Mouse (Mus musculus) embryonic facial prominence, embryonic 13.5 days (tissue): Measurements from ENCODE around the gene Selenom. TPM values are rescaled to one million over a fixed set of nuclear protein-coding genes. Genes with fewer than 3 reads are reported as not detected.

ENCODE experiments used
- ATAC-seq: fragments of 200-750 bp; cut with Nextera tagmentation; 2 replicates; pipeline ENCODE4 v1.8.0; 2017; ENCODE audit warnings: low read depth; ENCODE audit not compliant: insufficient number of reproducible peaks, insufficient read depth, low FRiP score, low TSS enrichment
- H3K27ac ChIP-seq: fragments of 300-500 bp; sonication (generic); 2 replicates; pipeline ENCODE4 v1.5.1; 2015; ENCODE audit warnings: moderate library complexity, mild to moderate bottlenecking, inconsistent platforms
- H3K27me3 ChIP-seq: fragments of 300-500 bp; sonication (generic); 2 replicates; pipeline ENCODE4 v1.6.1; 2015; ENCODE audit warnings: mild to moderate bottlenecking, inconsistent platforms
- H3K36me3 ChIP-seq: fragments of 300-500 bp; sonication (generic); 2 replicates; pipeline ENCODE4 v1.6.1; 2015; ENCODE audit warnings: mild to moderate bottlenecking, inconsistent platforms
- H3K4me1 ChIP-seq: fragments of 300-500 bp; sonication (generic); 2 replicates; pipeline ENCODE4 v1.6.1; 2015; ENCODE audit warnings: inconsistent platforms
- H3K4me2 ChIP-seq: fragments of 300-500 bp; sonication (generic); 2 replicates; pipeline ENCODE4 v1.6.1; 2015; ENCODE audit warnings: moderate library complexity, mild to moderate bottlenecking, inconsistent platforms
- H3K4me3 ChIP-seq: fragments of 300-500 bp; sonication (generic); 2 replicates; pipeline ENCODE4 v1.5.1; 2015; ENCODE audit warnings: mild to moderate bottlenecking, inconsistent platforms
- H3K9ac ChIP-seq: fragments of 300-500 bp; sonication (generic); 2 replicates; pipeline ENCODE4 v1.6.1; 2015; ENCODE audit warnings: mild to moderate bottlenecking, inconsistent platforms
- H3K9me3 ChIP-seq: fragments of 300-500 bp; sonication (generic); 2 replicates; pipeline ENCODE4 v1.6.1; 2016; ENCODE audit warnings: inconsistent platforms
- WGBS: fragments of 180-500 bp; shearing (Covaris S2); methylation state at CpG from one replicate; pipeline ENCODE4 v1.1.7; 2015; ENCODE audit warnings: mixed read lengths; 5-methylcytosine and 5-hydroxymethylcytosine counted together
- polyA plus RNA-seq: library from polyadenylated mRNA; unstranded; fragments of >200 nt; fragmentation: Nextera tagmentation; extraction: Ambion mirVana; gene quantifications from 2 replicates; pipeline ENCODE4 v1.2.1, GENCODE M21; 2015

The Selenom gene
- polyA plus RNA-seq, 1 experiment from 2014 or later = 128 TPM

DNA sequence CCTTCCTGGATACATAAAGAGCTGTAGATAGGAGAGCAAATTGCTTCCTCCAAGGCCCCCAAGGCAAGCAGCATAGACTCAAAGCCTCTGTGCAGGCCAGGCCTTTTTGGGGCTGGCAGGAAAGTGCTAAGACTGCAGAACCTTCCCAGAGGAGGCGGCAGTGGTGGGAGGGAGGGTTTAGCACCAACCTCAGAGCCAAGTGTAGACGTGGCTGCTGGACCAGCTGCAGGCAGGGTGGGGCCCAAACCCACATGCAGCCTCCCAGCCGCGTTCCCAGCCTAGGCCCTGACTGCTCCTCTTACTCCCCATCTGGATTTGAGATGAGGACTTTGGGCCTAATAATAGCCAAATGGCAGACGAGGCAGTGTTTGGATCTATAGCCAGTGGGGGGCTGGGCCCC lies 28.5 kb downstream of the Selenom start:
- Histone ChIP-seq H3K9ac (0 out of 2 replicates have a peak overlapping the region, but pooled peaks have one; percentile 37), H3K4me3 (no peak overlapping the region), H3K4me2 (no peak overlapping the region), H3K36me3 (no peaks in the 10 kb centered on the region), H3K27ac (peak overlapping the region; percentile 69), H3K9me3 (no peaks in the 10 kb centered on the region), H3K4me1 (peaks cover 29% of the 10 kb centered on the region), H3K27me3 (no peaks in the 10 kb centered on the region)
- ATAC-seq = no peak
- WGBS = 39% methylated on average over 5 of the region's 5 CpGs

DNA sequence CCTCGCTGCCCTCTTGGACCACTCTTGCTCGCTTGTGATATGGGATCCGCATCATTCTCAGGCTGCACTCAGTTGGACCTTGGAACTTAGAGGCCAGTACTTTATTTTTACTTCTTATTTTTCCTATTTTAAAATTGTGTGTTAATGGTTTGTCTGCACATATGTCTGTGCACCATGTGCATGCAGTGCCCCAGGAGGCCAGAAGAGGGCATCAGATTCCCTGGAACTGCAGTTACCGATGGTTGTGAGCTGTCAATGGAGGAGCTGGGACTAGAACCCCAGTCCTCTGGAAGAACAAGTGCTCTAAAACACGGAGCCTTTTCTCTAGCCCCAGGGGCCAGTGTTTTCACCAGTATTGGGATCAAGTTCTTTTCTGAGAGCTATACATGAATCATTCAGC lies 29.9 kb downstream of the Selenom start:
- ATAC-seq = no peak
- no peak overlapping the region for H3K4me3 ChIP-seq
- H3K36me3 ChIP-seq = no peaks in the 10 kb centered on the region
- WGBS = 95% methylated on average over 5 of the region's 5 CpGs
- no peaks in the 10 kb centered on the region for H3K9me3 ChIP-seq
- no peak overlapping the region for H3K4me2 ChIP-seq
- H3K4me1 ChIP-seq = peaks cover 21% of the 10 kb centered on the region
- no peak overlapping the region for H3K27ac ChIP-seq
- no peak overlapping the region for H3K9ac ChIP-seq
- H3K27me3 ChIP-seq = no peaks in the 10 kb centered on the region

DNA sequence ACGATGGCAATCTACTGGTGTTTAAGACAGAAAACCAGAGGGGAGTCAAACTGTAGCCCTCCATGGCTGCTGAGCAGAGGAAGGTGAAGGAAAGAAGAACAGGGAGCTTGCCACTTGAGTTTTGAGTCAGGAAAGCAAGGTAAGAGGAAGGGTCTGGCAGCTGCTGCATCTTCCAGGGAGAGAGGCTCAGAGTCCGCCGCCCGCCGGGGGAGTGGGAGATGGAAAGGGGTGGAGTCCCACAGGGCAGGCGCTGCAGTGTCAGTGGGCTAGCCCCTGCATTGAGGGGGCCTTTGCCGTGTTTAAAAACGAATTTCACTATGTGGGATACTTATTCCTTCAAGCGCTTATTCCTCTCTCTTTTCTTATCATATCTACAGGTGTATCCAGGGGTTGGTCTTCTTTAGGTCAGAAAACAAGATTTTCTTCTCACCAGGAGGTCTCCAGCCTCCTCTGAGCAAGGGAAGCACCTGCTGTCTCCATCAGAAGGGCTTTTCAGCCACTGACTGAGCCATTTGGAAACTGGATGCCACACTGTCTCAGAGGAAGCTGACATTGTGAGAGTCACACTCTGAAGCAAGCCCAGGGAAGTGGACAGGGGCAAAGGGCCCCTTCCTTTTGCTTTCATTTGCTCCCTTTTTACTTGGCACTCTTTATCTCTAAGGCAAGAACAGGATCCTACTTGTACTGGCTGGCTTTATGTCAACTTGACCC lies 31.2 kb downstream of the Selenom start:
- Histone ChIP-seq H3K27me3 (no peaks in the 10 kb centered on the region), H3K9ac (no peak overlapping the region), H3K27ac (no peak overlapping the region; the same call in 1 of the 2 replicates), H3K4me3 (no peak overlapping the region), H3K36me3 (no peaks in the 10 kb centered on the region), H3K4me2 (no peak overlapping the region), H3K9me3 (no peaks in the 10 kb centered on the region), H3K4me1 (peaks cover 26% of the 10 kb centered on the region)
- ATAC-seq = no peak
- WGBS = 15% methylated on average over 9 of the region's 9 CpGs

DNA sequence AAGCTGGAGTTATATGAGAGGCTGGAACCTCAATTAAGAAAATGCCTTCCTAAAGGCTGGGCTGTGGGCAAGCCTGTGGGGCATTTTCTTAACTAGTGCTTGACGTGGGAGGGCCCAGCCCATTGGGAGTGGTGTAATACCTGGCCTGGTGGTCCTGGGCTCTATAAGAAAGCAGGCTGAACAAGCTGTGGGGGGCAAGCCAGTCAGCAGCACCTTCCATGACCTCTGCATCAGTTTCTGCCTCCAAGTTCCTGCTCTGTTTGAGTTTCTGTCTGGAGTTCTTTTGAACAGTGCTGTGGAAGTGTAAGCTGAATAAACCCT lies 31.7 kb downstream of the Selenom start:
- H3K9me3 ChIP-seq = no peaks in the 10 kb centered on the region
- H3K4me3 ChIP-seq = no peak overlapping the region
- ATAC-seq = no peak; the same call in 1 of the 2 replicates
- H3K27ac ChIP-seq = no peak overlapping the region; the same call in 1 of the 2 replicates
- no peak overlapping the region for H3K4me2 ChIP-seq
- 13% methylated on average over 1 of the region's 1 CpGs for WGBS
- no peak overlapping the region for H3K9ac ChIP-seq
- no peaks in the 10 kb centered on the region for H3K27me3 ChIP-seq
- peaks cover 26% of the 10 kb centered on the region for H3K4me1 ChIP-seq
- no peaks in the 10 kb centered on the region for H3K36me3 ChIP-seq

DNA sequence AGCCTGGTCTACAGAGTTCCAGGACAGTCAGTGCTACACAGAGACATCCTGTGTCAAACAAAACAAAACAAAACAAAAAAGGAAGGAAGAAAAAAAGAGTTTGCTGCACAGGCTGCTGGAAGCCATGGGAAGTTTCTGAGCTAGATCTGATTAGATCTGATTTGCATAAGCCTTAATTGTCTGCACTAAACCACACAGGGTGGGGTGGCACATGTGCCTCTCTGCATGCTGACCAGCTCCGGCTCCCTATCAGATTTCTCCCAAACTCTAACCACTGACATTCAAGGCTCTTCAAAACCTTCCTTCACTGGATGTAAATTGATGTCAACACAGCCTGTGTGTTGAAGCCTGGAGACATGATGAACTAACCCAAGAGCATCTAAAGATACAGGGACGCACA lies 32.6 kb downstream of the Selenom start:
- Histone ChIP-seq H3K27me3 (no peaks in the 10 kb centered on the region), H3K4me3 (no peak overlapping the region)
- 72% methylated on average over 2 of the region's 2 CpGs for WGBS

DNA sequence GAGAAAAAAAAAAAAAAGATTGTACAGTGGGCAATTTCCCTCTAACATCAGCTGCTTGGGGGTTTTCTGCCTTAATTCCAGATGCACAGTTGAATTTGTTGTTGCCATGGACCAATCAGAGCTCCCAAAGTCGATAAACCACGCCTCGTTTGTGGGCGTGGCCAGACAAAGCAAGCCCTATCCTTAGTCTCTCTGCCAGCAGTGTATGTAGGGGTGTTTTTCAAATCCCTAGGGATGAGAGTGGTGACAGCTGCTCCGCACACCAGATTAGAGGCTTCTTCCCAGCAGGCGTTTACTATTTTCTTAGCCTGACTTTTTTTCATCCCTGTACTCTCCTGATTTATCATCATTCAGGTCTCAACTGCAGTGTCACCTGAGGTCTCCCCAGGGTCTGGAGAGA lies 33.5 kb downstream of the Selenom start:
- H3K36me3 ChIP-seq = no peaks in the 10 kb centered on the region
- 51% methylated on average over 6 of the region's 6 CpGs for WGBS
- peaks cover 21% of the 10 kb centered on the region for H3K4me1 ChIP-seq
- H3K27ac ChIP-seq = no peak overlapping the region
- H3K4me3 ChIP-seq = no peak overlapping the region
- no peaks in the 10 kb centered on the region for H3K27me3 ChIP-seq
- 0 out of 2 replicates have a peak, but pooled peaks have one; percentile 48 for ATAC-seq
- no peak overlapping the region for H3K4me2 ChIP-seq
- H3K9ac ChIP-seq = no peak overlapping the region
- H3K9me3 ChIP-seq = no peaks in the 10 kb centered on the region

More for the DNA sequence above, 32.6 kb downstream of the Selenom start:
- H3K9ac ChIP-seq = no peak overlapping the region
- H3K36me3 ChIP-seq = no peaks in the 10 kb centered on the region
- no peak overlapping the region for H3K4me2 ChIP-seq
- no peaks in the 10 kb centered on the region for H3K9me3 ChIP-seq
- H3K27ac ChIP-seq = no peak overlapping the region
- no peak for ATAC-seq
- H3K4me1 ChIP-seq = peaks cover 26% of the 10 kb centered on the region

DNA sequence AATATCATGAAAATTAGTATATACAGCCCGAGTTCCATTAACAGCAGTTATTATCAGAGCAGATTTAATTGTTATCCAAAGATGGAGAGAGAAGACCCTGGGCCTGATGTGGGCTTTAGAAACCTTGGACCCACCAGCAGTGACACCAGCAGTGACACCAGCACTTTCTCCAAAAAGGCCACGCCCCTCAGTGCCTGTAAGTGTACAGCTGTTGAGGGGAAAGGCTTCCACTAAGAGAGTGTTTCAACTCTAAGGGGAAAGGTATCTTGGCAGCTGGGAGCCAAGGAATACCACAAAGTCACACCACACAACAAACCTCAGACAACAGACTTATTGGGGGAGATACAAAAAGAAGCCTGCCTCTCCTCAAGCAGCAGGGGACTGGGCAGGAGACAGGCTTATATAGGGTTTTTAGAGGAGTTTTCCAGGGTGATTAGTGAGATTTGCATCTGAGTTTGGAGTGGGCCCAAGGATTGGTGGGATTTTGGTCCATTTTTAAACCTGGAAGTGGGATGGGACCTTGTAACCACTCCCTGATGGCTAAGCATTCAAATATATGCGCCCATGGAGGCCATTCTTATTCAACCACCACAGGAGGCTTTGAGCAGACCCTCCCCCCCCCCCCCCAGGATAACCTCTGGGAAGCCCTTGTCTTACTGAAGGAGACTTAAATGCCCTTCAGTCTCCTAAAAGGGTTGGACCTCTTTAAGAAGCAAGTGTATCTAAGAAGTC lies 34.2 kb downstream of the Selenom start:
- WGBS = 64% methylated on average over 3 of the region's 3 CpGs
- peaks cover 17% of the 10 kb centered on the region for H3K4me1 ChIP-seq

DNA sequence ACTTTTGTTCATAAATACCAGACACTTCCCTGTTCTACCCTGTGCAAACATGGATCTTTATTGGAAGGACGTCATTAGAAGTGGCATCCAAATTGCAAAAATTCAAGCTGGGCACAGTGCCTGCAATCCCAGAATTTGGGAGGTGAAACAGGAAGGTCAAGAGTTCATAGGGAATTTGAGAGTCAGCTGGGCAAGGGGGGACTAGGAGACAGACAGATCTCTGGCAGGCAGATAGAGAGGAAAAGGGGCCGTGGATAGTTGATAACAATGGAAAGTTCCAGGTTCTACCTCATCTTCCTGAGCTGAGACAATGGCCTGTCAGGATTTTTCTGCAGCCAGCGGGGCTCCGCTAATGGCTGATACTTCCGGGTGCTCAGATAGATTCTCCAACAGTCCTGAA lies 35.3 kb downstream of the Selenom start:
- Histone ChIP-seq H3K27ac (no peak overlapping the region), H3K9ac (no peak overlapping the region), H3K36me3 (no peaks in the 10 kb centered on the region), H3K4me3 (no peak overlapping the region), H3K4me1 (peaks cover 17% of the 10 kb centered on the region), H3K4me2 (no peak overlapping the region), H3K9me3 (no peaks in the 10 kb centered on the region), H3K27me3 (no peaks in the 10 kb centered on the region)
- no peak for ATAC-seq
- WGBS = 74% methylated on average over 5 of the region's 5 CpGs

More for the DNA sequence above, 34.2 kb downstream of the Selenom start:
- Histone ChIP-seq H3K36me3 (no peaks in the 10 kb centered on the region), H3K4me3 (no peak overlapping the region), H3K27ac (no peak overlapping the region), H3K4me2 (no peak overlapping the region), H3K9me3 (no peaks in the 10 kb centered on the region), H3K9ac (no peak overlapping the region), H3K27me3 (no peaks in the 10 kb centered on the region)
- ATAC-seq = no peak

DNA sequence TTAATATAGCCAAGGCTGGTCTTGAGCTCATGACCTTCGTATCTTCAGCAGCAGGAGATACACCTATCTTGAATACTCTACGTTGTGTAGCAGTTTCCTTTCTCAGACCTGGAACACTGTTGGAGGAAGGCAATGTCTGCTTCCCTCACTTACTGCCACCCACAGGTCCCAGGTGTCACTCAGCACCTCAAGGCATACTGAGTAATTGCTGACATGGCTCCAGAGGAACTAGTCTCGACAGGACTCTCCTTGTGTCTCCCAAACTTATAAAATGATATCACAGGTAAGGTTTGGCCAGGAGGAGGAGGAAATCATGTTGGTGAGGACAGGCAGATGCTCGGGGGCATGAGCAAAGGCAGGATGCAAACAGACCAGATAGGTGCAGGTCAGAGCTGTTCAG lies 40.5 kb downstream of the Selenom start:
- Histone ChIP-seq H3K9me3 (no peaks in the 10 kb centered on the region), H3K9ac (no peak overlapping the region), H3K27ac (no peak overlapping the region), H3K4me3 (no peak overlapping the region), H3K4me2 (no peak overlapping the region), H3K27me3 (no peaks in the 10 kb centered on the region), H3K4me1 (no peaks in the 10 kb centered on the region), H3K36me3 (no peaks in the 10 kb centered on the region)
- no peak for ATAC-seq
- 82% methylated on average over 4 of the region's 4 CpGs for WGBS

DNA sequence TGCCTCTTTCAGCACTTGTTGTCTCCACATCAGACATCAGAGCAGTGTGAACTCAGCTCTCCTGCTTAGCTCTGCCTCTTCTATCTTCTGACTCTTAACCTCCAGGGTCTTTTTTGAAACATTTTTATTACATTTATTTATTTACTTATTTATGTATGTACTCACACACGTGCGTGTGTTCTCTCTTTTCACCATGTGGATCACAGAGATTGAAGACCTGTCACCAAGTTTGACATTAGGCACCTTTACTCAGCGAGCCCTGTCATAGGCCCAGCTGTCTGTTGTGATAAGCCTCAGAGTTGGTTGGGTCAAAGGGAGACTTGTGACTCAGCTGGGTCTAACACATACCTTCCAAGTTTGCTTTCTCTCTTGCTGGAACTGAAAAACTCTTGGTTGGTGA lies 43.4 kb downstream of the Selenom start:
- WGBS = 79% methylated on average over 3 of the region's 3 CpGs
- Histone ChIP-seq H3K4me1 (no peaks in the 10 kb centered on the region), H3K36me3 (no peaks in the 10 kb centered on the region), H3K4me3 (no peak overlapping the region), H3K27me3 (no peaks in the 10 kb centered on the region), H3K9ac (no peak overlapping the region), H3K9me3 (no peaks in the 10 kb centered on the region), H3K4me2 (no peak overlapping the region), H3K27ac (no peak overlapping the region)
- ATAC-seq = no peak

DNA sequence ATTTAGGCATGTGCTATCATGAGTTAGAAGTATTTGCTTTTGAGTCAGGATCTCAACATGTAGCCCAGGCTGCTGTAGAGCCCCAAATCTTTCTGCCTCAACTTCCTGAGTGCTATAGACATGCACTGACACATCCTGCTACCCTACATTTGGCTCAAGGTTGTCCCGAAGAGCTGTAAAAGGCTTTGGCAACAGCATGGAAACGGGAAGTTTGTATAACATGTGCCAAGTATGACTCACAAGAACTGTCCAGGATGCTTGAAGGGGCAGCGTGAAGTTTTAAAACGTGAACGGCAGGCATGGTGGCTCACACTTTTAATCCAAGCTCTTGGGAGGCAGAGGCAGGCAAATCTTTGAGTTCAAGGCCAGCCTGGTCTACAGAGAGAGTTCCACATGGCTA lies 45.7 kb downstream of the Selenom start:
- Histone ChIP-seq H3K4me2 (no peak overlapping the region), H3K27me3 (no peaks in the 10 kb centered on the region), H3K27ac (no peak overlapping the region), H3K9ac (no peak overlapping the region), H3K36me3 (no peaks in the 10 kb centered on the region), H3K4me1 (0 out of 2 replicates have a peak, but pooled peaks cover 8% of the 10 kb centered on the region), H3K9me3 (no peaks in the 10 kb centered on the region), H3K4me3 (no peak overlapping the region)
- no peak for ATAC-seq
- WGBS = 82% methylated on average over 5 of the region's 5 CpGs

DNA sequence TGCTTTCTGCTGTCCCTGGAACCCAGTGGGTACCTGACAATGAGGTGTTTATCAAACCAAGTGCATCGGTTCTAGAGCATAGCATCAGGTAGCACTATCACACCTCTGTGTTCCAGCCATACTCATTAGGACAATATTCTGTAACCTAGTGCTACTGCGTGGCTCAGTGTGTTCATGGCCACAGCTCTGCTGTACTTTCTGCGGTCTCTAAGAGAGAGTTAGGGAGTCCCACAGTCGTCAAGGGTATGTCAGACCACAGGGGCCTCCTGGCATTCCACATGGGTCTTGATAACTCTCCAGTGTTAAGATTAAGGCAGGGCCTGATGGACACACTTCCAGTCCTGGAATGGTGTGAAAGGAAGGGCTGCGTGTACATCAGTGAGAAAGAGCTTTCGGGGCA lies 49.4 kb downstream of the Selenom start:
- Histone ChIP-seq H3K4me3 (no peak overlapping the region), H3K9me3 (no peaks in the 10 kb centered on the region), H3K27ac (no peak overlapping the region), H3K4me2 (no peak overlapping the region), H3K9ac (no peak overlapping the region), H3K4me1 (0 out of 2 replicates have a peak, but pooled peaks cover 8% of the 10 kb centered on the region), H3K36me3 (no peaks in the 10 kb centered on the region), H3K27me3 (no peaks in the 10 kb centered on the region)
- 92% methylated on average over 6 of the region's 6 CpGs for WGBS
- no peak for ATAC-seq
